Mouse (Mus musculus): Measurements from ENCODE around the gene Foxred2.

Foxred2 gene

DNA sequence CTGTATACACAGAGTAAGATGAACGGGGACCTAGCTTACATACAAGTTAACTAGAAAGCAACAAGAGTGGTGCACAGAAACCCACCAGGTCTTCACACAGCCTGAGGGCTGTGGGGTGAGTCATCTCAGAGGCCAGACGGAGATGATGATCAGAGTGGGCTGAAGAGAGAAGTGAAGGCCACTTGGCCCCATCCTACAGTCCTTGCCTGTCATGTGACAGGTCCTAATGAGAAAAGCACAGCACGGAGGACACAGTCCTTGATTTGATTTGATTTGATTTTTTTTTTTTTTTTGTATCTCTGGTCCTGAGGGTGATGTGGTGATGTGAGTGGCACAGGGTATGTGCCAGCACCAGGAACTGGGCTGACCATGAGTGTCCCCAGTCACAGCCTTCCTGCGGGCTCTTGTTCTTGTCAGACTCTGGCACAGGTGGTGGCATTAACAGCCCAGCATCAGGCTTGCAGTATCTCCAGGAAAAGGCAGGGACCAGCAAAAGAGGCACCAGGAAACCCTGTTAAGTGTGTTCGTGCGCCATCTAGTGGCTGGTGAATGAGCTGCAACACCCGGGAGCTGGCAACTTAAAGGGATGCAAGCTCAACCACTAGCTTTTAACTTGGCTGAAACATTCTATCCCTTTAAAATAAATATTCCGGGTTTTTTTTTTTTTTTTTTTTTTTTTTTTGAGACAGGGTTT lies 39.5 kb downstream of the Foxred2 start:
- DNase-seq (ENCODE audit: low spot score in 2 of 2), result peak; percentile 70 to 83

DNA sequence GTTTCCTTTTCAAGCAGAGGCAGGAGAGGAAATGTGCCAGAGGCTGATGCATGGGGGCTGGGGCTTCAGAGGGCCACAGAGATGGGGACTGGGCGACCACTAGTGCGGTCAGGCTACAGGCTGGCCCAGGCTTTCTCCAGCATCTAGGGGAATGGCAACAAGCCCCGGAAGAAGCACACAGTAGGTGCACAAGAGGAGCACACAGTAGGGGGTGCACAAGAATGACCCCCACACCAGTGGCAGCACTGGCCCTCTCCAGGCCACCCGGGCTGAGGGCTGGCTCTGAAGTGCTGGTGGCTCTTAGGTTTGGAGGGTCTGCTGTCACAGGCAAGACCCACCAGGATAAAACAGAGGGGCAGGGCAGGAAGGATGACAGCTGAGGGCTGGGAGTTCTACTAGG lies 41.2 kb downstream of the Foxred2 start:
- no peak for DNase-seq (ENCODE audit: low spot score in 2 of 2)

DNA sequence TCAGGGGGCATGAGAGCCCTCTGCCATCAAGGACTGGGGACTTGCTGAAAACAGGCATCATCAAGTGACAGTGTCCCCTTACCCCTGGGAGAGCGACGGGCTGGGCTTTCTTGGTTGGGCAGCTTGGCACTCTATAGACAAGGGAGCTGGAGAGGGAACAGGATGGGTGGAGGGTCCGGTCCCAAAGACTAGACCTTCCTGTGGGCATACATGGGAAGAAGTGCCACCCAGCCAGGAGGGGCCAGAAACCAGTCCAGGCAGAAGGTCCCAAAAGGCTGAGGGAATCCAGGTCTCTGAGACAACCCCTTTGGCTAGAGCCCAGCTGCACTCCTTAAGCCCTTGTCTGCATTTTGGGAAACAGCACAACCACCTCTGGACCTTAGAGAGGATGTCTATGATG lies 42.0 kb downstream of the Foxred2 start:
- no peak for DNase-seq (ENCODE audit: low spot score in 2 of 2)

DNA sequence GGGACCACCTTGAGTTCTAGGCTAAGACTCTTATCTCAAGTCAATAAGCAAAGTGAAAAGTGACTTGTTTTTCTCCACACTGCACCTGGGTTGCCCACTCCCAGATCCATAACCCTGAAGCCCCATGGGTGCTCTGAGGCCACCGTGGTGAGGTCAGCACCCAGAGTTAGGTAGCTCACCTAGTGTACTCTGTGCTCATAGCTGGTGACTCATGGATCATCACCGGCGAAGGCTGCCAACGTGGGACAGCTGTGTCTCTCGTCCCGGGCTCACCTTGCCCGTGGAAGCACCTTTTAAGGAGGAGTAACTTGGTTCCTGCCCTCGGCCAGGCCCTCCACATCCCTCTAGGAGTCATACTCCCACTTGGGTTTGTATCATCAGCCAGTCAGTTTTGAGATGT lies 43.5 kb downstream of the Foxred2 start:
- no peak for DNase-seq (ENCODE audit: low spot score in 2 of 2)

DNA sequence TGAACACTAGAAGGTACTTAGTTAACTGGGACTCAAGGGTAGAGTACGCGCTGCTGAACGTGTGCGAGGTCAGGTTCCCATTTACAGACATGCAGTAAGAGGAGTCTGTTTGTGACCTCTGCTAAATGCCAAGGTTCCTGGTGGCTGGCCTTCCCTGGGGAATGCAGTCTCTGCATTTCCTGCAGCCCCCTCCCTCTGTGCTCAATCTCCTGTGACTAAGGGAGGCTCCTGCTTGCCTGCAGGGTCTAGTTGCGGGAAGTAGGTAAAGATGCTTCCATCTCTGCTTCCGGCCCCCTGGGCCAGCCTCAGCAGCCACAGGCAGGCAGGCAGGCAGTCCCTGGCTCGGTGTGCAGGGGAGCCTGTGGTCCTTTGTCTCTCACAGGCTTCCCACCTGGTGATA lies 43.9 kb downstream of the Foxred2 start:
- no peak for DNase-seq (ENCODE audit: low spot score in 2 of 2)

DNA sequence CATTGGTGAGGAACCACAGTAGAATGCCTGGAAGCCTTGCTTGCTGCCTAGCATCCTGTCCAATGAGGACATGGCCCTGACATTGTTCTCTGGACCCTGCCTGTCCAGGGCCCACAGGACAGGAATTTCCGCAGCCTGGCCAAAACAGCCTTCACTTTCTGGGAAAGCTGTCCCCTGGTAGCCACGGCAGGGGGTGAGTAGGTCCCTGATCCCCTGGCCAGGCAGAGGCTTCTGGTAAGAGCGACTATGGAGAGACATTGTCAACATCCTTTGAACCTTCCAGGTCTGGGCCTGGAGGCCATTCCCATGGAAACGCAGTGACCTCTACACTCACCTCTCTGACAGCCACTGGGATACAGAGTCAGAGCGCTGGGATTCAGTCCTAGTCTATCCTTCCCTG lies 44.5 kb downstream of the Foxred2 start:
- DNase-seq (ENCODE audit: low spot score in 2 of 2), result no peak

DNA sequence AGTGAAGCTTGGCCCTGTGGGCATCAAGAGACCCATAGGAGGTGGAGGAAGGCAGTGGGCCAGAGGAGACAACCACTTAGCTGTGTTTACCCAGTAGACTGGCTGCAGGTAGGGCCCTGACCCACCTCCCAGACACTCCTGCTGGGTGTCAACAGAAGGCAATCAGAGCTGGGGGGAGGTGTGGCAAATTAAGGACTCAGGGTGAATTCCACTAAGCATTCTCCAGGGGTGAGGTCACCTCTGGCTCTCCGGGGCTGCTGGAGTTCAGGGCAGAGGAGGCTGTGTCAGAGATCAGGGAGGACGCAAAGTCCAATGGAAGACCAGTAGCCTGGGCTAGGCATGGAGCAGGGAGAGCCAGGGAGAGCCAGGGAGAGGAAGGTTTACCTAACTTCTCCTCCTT lies 45.5 kb downstream of the Foxred2 start:
- DNase-seq (ENCODE audit: low spot score in 2 of 2), result no peak

DNA sequence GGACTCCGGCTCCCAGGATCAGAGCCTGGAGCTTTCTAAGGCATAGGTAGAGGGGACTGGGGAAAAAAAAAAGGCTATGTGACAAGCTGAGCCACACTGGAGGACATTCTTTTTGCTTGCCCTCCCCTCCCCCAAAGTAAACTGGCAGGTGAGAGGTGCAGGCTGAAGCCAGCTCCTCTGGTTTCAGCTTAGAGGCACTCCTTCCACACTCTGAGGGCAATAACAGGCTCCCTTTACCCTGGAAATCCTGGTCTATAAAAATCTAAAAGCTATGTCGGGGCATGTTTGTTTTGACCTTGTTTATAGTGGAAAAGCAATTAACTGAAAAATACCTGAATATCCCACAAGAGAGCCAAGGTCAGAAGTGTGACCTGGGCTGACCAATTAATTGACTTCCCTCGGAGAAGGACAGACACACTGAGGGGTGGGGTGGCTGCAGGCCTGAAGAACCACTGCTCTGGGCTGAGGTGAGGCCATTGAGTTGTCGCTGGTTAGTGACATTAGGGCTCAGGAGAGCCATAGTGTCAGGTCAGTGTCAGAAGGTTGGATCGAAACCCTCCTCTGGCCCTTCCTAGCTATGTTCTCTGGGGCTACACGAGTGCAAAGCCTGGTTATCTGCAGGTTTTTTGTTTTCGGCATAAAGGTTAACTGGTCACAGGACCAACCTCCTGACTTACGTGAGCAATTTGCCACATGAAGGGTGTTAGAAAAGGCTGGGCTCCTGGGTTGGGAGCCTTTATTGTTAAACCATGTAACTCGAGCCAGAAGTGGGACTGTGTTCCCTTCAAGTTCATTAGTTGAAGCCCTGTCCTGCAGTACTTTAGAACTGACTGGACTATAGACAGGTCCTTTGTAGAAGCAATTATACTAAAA lies 48.6 kb downstream of the Foxred2 start:
- no peak for DNase-seq (ENCODE audit: low spot score in 2 of 2)

DNA sequence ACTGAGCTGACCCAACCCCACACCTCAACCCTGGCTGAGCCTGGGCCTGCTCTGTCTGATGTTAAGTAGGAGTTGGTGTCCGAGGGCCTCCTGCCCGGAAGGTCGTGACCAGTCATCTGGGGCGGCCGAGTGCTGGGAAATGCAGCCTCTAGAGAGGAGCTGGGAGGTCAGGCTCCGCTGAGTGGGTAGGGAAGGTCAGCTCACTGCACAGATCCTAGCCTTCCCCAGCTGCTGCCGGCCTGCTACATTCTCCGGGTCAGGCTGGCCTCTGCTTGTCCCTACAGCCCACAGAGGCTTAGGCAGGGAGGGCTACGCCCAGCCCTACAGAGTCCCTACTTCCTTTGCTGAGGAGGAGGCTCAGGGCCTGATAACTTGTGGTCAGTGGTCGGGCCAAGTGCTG lies 50.0 kb downstream of the Foxred2 start:
- DNase-seq (ENCODE audit: low spot score in 2 of 2), result no peak

DNA sequence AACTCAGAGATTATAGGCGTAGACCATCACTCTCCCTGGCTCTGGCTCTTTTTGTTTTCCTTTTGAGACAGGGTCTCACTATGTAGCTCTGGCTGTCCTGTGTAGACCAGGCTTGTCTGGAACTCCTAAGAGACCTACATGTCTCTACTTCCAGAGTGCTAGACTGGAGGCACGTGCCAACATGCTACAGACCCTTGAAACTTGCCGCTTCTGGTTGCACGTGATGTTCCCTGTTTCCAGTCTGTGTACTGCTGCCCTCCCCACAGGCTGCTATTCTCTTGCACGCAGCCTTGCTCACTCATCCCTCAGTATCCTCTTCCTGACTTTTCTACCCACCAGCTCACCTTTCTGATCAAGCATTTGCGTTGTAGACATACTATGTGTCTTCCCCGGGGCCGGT lies 50.4 kb downstream of the Foxred2 start:
- DNase-seq (ENCODE audit: low spot score in 2 of 2), result no peak

DNA sequence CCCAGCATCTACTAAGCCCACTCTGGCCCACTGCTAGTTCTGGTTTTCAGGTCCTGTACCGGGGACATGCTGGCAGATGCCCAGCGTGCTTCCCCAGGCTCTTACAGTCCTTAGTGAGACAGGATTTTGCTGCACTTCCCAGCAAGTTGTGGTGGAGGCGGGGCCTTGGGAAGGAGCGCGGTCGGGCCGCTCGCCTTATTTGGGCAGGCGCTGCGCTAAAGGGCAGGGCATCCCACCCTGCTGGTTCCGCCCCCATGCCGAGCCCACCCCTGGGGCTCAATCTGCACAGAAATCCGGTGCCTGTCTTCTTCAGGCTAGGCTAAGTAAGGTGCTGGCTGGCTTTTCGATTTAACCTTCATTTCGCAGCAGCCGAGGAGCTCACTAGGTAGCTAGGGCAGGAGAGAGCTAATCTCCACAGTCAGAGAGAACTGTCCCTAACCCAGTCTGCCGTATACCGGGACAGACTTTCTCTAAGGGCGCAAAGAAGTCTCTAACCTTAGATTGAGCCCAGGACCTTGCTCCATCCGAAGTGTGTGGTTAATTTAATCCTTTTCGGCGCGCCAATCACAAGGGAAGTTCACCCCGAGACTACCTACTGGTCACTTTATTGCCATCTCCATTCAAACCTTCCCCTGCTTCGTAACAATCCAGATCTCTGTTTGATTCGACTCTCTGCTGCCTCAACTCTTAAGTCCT lies 51.1 kb downstream of the Foxred2 start:
- DNase-seq (ENCODE audit: low spot score in 2 of 2), result peak in 1 of 2 experiments; percentile 24

DNA sequence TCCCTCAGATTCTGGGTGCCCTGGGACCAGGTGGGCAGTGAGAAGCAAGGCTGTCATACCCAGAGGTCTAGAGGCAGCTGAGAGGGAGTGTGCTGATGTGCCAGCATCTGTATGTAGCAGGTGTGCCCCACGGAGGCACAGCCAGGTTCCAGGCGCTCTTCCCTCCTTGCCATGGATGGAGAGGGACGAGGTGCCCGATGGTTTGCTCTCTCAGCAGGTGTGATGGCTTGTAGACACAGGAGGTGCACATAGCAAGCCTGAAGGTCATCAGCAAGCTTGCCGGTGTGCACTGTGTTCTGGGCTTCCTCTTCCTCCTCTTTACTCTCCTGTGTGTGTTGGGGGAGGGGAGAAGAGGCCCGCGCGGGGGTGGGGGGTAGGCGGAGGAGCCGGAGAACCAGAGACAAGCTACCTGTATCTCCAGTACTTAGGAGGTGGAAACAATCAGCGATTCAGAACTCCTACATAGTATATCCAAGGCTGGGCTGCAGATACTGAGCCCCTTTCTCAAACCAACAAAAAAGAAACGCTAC lies 52.1 kb downstream of the Foxred2 start:
- DNase-seq (ENCODE audit: low spot score in 2 of 2), result no peak

DNA sequence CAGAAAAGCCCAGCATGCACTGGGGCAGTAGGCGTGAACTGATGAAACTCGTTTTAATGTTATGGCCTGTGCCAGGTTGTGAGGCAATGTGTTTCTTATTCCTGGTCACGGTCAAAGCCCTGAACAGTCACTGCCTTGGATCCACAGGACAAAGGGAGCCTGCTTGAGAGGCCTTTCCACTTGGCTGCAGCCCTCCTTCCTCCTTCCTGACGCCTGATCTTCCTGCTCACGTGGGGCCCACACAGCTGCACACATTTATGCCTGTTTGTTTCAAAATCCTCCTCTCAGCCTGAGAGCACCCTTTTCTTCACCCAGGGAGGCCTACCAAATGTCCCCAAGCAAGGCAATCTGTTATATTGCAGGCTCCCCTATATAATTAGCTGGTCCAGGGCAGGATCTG lies 53.3 kb downstream of the Foxred2 start:
- DNase-seq (ENCODE audit: low spot score in 2 of 2), result no peak

DNA sequence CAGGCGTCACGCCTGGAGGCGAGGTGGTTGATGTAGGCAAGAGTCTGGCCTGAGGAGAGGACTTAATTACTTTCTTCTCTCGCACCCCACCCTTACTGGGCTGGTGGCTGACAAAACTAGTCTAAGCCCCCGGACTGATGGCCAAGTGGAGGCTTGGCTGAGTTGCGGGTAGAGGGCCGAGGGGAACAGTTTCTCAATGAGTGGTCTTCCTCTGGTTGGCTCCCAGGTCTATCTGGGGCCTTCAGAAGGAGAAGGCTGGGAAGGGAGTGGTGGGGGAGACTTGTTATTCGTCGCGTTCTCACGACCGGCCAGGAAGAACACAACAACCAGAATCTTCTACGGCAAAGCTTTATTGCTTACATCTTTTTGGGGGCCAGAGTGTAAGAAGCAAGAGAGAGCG lies 61.6 kb downstream of the Foxred2 start:
- no peak for DNase-seq (ENCODE audit: low spot score in 2 of 2)

DNA sequence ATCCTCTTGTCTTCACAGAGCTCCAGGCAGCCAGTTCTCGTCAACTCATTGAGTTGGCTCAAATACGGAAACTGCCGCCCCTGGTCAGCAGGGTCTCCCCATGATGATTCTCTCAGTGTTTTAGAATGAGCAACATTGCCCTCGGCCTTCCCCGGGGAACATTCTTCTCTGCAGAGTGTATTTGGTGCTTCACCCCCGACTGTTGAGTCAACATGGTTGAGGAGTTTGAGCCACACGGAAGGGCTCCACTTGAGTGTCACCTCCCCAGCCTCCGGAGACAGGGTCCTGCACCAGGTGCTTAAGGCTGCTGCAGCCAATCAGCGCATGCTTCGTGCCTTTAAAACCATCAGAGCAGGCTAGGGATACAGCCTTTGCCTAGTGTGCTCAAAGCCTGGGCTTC lies 63.2 kb downstream of the Foxred2 start:
- no peak for DNase-seq (ENCODE audit: low spot score in 2 of 2)

DNA sequence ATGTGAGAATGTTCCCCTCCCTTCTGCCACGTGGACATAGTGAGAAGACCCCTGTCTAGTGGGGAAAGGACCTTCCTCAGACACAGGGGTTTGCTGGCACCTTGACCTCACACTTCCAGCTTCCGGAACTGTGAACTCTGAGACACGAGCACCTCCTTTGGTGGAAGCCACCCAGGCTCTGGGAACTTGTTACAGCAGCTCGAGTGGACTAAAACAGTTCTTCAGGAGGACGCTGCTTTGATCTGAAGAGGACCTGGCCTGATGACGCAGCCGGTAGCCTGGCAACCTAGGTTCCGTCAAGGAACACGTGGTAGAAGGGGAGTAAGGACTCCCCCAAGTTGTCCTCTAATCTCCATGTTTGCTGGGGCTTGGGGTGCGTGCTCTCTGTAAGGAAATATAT lies 64.1 kb downstream of the Foxred2 start:
- no peak for DNase-seq (ENCODE audit: low spot score in 2 of 2)

DNA sequence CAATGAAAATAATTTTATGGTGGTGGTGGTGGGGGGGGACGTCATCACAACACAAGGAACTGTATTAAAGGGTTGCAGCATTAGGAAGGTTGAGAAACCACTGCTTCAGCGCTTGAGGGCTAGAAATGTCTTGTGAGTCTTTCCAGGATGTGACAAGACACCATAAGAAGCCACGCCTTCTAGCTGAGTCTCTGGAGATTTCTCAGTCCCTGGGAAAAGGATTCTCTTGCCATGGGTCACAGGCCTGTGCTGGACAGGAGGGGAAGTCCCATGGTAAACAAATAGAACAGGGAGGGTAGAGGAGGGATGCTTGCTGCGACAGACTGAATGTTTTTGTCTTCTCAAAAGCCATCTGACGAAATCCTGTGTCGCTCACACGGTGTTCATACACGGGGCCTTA lies 64.8 kb downstream of the Foxred2 start:
- DNase-seq (ENCODE audit: low spot score in 2 of 2), result no peak
